Mouse (Mus musculus) retina, embryonic 14.5 days (tissue): ENCODE measurements at regions not wholly inside any gene's neighbourhood (a gene's known extent, or its start where the extent isn't known, plus 50 kb on each side); places are given as distances from the start of the nearest gene placed in this dataset.

Experiments
- DNase-seq: peaks from one replicate; pipeline ENCODE4 v3.0.0-alpha.2; 2015; ENCODE audit warnings: low spot score

DNA sequence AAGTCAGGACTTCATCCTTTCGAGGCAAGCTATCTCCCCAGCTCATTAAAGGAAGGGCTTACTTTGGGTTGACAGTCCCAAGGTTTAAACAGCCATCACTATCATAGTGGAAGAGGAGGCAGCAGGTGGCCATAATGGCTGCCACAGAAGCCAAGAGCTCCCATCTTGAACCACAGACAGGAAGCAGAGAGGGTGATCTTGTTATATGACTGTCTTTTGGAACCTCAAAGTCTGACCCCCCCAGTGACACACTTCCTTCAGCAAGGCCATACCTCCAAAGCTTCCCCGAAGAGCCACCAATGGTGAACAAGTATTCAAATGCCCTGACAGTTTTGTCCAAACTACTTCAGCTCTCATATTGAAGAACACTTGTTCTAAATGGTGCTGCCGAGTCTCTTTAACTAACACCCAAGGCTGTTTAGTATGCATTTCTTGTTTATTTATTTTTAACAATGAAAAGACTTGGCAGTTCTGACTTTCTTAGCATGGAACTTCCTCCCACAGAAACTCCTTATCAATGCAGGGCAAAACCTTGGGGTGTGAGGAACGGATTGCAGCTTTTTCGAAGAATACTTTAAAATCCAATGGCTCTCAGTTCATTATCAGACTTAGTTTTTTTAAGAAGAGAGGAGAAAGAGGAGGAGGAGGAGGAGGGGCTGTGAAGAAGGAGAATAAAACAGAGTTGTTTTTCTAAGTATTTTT is 79.8 kb upstream of the Tnik start:
- no peak for DNase-seq

DNA sequence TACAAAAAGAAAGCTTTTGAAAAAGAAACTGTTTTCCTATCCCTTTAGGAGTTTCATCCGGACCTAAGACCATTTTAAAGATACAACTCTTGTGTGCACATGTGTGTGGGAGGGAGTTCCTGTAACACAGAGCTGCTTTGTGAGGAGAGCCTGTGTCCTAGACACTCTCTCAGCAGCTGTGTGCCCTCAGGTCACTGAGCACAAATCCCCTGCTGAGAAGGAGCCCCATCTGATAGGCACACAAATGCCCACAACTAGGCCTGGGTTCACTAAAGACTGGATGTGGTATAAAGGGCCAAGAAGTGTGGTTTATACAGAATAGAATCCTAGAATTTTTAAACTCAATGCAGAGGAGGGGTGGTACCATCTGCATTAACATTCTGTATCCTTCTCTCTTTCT is 77.5 kb upstream of the Tnik start:
- DNase-seq: peak; percentile 57

- DNase-seq: no peak
Observed at GRCm38 (mm10) chr3:28185918-28186317, 77.1 kb upstream of the Tnik start.

DNA sequence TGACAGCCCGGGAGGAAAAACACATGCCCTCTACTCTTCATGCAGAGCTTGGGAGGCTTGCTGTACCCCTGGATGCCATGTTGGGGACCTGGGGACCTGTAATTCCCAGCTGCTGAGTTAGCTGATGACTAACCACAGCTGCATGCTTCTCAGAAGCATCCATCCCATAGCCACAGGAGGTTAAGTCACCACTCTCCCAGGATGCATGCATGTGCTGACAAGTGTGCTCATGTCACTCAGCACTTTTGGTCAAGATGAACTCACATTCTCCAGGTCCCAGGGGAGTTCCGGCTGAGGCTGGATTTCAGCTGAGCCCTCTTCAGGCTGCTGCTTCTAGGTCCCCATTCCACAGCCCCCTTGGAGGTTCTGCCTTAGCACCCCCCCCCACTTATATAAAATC is 73.6 kb upstream of the Tnik start:
- no peak for DNase-seq

- no peak for DNase-seq
Observed at GRCm38 (mm10) chr3:28190243-28190642, 72.8 kb upstream of the Tnik start.

DNA sequence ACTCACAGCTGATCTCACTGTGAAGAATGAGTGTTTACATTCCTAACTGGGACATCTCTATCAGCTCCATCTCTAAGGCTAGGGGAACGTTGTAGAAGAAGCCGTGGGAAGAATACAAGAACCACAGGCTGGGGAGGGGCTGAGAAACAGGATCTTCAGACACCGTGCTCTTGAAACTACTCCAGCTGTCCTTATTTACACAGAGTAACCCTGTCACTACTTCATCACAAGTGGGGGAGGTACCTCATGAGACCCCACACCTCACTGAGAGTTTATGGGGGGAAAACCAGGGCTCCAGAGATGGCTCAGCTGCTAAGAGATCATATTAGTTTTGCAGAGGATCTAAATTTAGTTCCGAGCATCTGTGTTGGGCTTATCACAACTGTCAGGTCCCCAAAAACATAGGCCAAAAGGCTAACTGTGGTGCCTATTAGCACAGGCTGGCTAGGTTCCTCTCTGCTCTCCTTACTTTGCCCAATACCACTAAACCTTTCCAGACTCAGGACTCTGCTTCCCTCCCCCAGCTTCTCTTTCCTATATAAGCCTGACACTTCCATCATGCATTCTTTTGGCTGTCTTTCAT is 68.5 kb upstream of the Tnik start:
- no peak for DNase-seq

- no peak for DNase-seq
Observed at GRCm38 (mm10) chr3:28196786-28197185, 66.2 kb upstream of the Tnik start.

GRCm38 (mm10) chr3:28209304-28209703 is 53.7 kb upstream of the Tnik start:
- no peak for DNase-seq

GRCm38 (mm10) chr3:28210847-28211803 is 51.9 kb upstream of the Tnik start:
- DNase-seq: no peak
